Mouse (Mus musculus) adrenal gland, postnatal 36 days (tissue): ENCODE results near the gene Tbcel. TPM values are rescaled to one million over a fixed set of nuclear protein-coding genes. Genes with fewer than 3 reads are reported as not detected.

ENCODE experiments used
- DNase-seq, 2 experiments: peaks; one replicate each; pipeline ENCODE4 v3.0.0; 2021; ENCODE audit warnings: mixed read lengths in 1 of 2
- long read RNA-seq, 2 experiments: library from polyadenylated mRNA; stranded (forward); transcript quantifications; one replicate each; pipeline ENCODE4 v2.0.0; 2021; ENCODE audit warnings: borderline sequencing depth in 2 of 2
- total RNA-seq, 2 experiments: library from RNA; stranded (reverse); gene quantifications; 2 replicates each; pipeline ENCODE4 v1.2.3; 2021

The Tbcel gene
- total RNA-seq = 10 to 100 TPM; 50.0 to 76.7 TPM
- long read RNA-seq, experiment 1, full-length matches to known transcripts = 8 of 22 reads
- long read RNA-seq, experiment 1, partial matches to known transcripts = 0 of 22 reads
- long read RNA-seq, experiment 1, other reads (novel, unspliced or antisense) = 14 of 22 reads
- long read RNA-seq, experiment 2, full-length matches to known transcripts = 3 of 6 reads
- long read RNA-seq, experiment 2, partial matches to known transcripts = 1 of 6 reads
- long read RNA-seq, experiment 2, other reads (novel, unspliced or antisense) = 2 of 6 reads

DNA sequence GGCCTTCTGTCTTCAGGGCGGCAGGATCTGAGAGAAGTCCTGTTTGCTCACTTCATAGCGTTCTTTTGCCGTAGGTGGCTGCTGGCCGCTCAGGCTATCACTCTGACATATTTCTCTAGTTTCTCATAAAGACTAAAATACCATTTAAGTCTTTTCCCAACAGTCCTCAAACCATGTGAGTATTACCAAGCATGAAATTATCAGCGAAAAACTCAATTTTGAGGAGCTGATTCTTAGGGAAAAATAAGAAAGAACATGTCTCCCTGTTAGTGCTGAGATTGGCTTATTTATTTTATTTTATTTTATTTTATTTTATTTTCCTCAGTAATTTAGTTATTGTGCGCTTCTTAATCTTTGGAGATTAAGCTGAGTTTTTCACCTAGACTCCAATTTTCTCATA, at the start of gene Tbcel:
Tbcel (minus strand) TSS at position 101 of the 400 bp plus-strand sequence.
- no peak for DNase-seq

DNA sequence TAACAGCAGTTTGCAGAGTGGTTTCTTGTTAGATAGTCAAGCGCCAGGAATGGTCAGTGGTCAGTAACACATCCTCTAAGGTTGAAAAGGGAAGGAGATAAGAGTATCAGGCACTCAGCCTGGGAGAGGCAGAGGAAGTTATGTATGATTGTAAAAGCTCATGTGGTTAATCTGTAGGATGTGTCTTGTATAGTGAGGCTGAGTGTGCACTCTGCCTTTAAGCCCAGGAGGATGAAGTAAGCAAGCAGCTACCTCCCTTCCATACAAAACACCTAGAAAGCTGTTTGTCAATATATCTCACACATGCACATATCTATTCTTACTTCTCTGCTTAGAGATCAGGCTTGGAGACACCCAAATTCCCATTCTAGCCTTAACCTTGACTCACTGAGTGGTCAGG, 47.6 kb upstream of the Tbcel start:
- no peak for DNase-seq

DNA sequence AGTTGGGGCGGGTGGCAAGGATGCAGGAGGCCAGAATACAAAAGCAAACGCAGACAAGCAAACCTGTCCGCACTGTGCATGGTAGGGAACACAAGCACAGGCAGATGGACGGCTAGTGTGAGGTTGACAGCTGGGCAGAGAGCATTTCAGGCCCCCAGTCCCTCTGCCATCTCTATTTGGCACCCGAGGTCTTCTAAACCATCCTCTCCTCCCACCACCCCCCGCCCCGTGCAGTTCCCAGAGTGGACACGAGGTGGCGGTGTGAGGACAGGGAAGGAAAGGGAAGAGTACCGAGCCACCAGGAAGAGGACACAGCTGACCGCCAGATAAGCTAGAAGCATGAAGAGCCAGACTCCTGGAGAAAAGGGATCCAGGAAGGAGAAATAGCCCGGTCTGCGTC, 42.5 kb upstream of the Tbcel start:
- peak; percentile 68 to 77 for DNase-seq

DNA sequence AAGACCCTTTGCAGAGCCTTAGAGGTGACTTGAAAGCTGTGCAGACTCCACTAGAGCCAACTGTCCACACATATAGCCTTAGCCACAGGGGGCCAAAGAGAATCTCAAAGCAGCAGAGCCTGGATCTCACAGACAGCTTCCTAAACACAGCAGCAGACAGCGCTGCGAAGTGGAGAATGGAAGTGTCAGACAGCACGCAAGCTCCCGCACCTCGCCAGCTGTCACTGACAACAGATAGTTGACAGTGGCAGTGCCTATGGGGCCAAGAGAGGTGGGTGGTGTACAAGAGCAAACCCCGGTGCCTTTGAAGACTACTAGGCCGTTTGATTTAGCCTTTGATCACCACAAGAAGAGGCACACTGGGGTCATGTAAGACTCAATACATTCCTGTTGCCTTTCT, 41.4 kb upstream of the Tbcel start:
- DNase-seq = no peak

DNA sequence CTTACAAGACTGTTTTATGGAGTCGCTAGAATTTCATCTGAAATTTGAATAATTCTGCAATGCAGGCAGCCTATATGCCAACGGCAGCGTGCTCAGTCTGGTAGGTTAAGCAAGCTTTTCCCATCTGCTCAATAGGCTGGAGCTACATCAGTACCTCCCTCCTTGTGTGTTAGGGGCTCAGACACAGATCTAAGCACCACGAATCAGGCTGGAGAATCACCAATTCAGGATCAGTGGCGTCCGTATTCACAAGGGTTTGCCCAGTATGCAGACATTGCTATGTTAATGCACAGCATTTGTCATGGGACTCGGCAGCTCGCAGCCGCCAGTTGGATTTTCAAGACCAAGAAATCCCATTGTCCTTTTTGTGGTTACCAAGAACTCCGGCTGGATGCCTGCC, 36.9 kb upstream of the Tbcel start:
- no peak for DNase-seq

DNA sequence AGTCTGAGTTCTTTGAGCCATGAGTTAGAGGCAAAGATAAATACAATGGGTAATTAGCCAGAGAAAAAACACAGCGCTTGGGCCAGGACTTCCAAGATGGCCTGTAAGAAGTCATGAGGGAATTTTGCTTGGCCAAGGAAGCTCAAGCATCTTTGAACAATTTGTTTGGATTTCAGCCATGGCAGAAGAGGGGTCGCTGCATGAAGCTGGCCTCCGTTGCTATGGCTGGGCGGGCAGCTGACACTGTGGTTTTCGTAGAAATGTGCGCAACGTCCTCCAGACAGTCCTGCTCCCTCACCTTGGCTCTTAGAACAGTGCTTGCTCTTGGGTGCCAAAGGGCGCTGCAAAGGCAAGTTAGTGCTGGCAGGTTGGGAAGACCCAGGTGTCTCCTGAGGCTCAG, 25.9 kb upstream of the Tbcel start:
- DNase-seq = no peak

DNA sequence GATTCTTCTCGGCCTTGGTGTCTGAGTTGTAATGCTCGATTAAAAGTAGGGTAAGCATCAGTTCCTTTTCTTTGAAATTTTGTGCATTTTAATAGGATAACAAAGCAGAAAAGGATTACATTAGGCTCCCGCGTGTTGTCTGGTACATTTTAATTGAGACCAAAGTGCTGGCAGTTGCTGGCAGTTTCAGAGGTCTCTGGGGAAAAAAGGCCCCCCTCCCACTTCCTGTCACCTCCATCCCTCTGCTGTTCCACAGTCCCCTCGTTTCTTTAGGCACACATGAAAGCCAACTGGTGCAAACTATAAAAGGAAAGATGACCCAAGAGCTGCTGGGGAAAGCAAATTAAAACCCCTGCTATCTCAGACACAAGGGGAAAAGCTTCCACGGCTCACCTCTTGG, 25.4 kb upstream of the Tbcel start:
- DNase-seq = no peak

DNA sequence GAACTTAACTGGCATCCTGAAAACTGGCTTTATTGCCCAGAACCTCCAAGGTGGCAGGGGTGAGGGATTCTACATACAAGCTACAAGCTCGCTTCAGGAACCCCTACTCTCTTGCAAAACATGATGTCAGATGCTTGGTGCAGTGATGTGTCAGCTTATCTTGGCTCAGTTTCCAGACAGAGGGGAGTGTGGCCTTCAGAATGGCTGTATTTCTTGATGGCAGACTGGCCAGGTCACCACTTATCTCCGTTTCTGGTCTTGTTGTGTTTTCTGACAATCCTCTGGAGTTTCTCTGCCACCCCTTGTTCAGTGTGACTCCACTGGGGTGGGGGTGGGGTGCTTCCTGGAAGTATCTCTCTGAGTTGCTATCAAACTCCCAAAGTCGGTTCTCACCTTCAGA, 24.3 kb upstream of the Tbcel start:
- DNase-seq = peak; percentile 42 to 47

DNA sequence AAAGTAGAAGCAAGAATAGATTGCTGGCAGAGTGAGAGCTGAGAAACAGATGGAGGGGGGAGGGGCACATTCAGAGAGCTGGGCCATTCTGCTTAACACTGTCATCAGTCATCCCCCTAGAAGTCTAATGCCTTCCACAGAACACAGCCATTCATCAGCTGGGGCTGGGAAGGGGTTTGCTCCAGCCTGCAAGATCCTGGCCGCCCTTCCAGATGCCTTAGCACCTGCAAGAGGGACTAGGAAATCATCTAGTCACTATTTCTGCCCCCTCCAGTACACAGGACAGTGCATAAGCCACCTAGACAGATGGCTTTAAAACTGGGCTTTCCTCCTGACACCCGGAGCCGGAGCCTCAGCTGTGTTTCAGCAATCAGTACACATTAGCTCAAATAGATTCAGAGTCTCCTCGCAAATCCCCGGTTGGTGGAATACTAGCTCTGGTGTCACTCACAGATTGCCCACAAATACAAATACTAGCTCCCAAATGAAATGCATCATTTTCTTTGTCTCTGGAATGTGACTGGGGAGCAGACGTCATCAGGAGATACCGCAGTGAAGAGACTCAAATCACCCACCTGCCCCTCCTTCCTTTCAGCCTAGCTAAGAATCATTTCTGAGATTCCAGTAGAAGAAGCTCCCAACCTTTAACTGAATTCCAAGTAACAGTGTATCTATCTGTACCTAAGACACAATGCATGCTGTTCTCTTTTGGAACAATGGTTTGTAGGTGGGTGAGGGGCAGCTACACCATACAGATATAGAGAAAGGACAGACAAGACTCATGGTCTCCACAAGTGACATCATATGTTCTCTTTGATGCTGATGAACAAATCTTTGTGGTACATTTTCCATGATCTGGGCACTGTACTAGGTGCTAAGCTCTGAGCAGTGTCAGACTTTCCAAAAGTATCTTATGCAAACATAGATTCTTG, 22.9 kb upstream of the Tbcel start:
- no peak for DNase-seq

DNA sequence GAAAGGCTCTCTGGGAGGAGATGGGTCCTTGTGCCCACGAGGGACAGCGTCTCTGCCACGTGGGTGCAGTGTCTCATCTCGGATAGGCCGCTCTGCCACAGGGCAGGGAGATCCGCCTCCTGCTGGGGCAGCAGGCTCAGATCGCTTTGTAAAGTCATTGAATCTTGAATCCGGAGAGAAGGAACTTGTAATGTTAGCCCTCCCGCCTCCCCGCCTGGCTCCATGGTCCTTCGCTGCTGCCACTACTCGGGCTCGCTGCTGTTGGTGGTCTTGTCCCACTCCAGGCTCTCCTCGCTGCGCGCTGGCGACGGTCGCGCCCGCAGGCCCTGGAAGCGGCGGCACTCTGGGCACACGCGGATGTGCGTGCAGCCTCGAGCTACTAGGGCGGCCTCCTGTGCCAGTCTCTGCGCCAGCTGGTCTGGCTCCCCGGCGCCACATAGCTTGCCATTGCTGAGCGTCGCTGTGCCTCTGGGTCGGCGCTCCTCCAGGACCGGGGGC, 13.0 kb upstream of the Tbcel start:
- DNase-seq = peak; percentile 73 to 75

DNA sequence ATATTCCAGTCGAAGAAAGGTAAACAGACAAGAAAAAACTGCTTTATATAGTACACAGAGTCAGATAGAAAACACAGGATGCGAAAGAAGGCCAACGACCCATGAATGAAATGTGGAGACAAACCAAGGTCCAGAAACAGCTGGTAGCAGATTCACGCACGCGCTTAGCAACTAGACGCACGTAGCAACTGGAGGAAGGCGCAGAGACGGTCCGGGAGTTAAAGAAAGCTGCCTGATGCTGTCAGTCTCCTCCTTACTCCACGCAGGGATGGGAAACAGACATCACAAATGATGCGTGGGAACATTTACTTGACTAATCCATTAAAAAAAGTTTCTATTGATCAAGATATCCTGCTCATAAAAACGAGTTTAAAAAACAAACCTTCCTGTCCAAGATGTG, 10.6 kb upstream of the Tbcel start:
- no peak for DNase-seq

DNA sequence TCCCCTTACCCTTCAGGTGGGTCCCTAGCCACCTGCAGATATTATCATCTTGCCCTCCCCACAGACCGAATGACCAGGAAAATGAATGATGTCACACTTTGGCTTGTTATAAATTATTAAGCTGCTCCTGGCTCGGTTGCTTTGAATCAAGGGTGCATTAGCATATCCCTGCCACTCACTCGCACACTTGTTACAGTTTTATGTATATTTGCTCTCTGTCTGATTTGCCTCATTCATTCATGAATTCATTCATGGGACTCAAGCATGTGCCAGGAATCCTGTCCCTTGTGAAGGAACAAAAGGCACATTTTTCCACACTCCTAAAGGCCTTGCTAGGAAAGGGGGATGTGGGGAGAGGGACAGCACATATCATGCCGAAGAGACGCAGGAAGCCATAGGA, 5.5 kb upstream of the Tbcel start:
- DNase-seq = no peak

DNA sequence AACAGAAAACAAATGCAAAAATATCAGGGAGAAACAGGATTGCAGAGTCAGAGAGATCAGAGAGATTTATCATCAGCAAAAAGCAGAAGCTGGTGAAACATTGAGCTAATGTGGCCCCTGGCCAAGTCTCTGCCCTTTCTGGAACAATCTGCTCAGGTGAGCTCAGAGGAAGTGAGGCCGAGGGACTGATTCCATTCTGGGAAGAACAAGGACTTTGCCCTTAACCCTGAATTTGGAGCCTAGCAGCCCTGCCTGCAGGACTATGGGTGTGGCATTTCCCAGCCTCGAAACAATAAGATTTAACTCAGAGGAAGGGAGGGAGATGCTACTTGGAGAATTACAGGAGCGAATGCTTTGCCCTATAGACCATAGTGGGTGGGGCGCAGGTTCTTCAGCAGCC, 4.7 kb upstream of the Tbcel start:
- DNase-seq = peak in 1 of 2 experiments; percentile 31

DNA sequence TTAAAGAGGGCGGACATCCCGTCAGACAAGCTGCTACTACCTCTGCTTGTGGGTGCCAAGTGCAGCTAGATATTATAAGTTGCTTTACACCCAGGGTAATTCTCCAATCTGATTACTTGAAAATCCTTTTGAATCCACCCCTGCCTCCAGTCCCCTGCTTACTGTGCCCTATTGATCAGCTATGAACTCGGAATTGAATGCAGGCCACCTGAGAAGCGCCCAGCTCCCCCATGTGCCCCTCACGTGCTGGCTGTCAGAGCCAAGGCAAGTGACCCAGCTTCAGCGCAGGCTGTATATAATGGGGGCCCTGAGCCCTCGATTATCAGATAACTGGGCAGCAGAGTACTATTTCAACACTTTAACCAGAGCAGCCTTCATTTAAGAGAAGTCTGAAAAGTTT, 626 bp upstream of the Tbcel start:
- DNase-seq = no peak

DNA sequence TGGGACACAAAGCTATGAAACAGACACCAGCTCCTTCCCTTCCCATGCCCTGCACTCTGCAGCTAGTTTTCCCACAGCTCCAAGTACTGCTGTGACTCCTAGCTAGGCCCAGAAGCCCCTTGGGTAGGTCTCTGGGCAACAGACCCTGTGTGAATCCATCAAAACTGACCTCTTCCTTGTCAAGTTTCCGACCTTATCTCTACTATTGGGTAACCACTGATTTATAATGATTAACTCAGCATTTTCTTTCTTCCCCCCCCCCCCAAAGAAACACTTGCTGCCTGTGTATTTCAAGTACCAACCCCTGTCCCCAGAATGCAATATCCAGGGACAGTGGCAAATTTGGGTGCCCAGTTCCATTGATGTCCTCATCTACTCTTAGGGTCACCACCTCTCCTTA, 587 bp downstream of the Tbcel start:
- DNase-seq = no peak

DNA sequence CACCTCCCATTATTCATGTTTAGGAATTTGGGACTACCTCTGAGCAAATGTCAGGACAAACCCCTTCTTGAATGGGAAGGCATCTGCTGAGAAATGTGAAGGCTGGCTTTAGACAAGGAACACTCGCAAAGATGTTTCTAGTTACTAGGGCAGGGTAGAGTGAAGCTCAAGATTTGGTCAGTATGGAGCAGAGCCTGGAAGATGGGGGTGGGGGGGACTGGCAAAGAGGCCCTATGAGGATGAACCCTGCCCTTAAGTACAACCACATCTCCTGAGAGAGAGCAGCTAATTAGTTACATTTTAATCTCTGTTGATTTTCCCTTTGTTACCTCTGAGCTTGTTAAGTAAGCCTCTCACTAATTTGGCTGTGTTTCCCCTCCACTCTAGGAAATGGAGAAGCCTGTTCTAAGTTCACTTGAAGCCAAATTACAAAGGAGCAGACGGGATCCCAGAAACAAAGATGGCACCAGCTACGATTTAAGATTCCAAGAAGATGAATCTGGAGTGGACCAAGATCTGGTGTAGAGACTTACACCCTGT, 2.6 kb downstream of the Tbcel start:
- no peak for DNase-seq

DNA sequence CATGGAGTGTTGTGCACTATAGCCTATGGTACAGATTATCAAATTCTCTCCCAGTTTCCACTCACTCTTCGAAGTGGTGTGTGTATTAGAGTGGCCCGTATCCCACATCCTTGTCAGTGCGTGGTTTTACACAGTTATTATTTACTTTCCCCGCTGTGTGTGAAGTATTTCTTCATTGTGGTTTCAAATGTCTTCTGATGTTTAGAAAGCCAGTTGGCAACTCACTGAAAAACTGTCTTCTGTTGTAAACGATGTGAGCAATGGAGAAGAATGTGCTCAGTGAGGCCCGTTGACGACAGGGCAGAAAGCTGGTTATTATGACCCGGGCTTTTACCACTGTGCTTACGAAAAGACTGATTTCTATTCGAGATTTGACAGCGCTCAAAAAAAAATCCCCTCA, 3.0 kb downstream of the Tbcel start:
- DNase-seq = no peak

DNA sequence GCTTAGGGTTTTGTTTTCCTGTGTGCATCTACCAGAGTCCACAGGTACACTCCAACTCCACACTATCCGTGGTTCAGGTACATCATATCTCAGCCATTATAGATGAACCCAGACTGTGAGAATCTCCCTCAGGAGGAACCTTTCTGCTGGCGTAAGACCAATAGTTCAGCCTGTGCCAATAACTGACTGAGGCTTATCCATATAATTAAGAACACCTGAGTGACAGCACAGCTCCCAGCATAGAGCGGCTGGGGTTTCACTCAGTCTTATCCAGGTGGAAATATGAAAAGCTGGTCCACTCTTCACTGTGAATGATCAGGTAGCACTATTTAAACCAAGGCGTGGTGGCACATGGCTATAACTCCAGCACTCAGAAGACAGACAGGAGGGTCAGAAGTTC, 3.9 kb downstream of the Tbcel start:
- DNase-seq = no peak

DNA sequence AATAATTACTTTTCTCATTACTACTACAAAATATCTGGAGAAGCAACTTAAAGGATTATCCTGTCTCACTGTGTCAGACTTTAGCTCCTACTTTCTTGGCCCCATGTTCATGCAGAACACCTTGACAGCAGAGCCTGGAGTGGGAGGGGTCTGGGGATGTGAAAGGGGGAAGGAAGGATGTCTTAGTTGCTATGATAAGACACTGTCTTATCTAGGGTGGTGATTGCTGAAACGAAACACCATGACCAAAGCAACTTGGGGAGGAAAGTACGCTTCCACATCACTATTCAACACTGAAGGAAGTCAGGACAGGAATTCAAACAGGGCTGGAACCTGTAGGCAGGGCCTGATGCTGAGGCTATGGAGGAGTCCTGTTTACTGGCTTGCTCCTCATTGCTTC, 11.3 kb downstream of the Tbcel start:
- no peak for DNase-seq

DNA sequence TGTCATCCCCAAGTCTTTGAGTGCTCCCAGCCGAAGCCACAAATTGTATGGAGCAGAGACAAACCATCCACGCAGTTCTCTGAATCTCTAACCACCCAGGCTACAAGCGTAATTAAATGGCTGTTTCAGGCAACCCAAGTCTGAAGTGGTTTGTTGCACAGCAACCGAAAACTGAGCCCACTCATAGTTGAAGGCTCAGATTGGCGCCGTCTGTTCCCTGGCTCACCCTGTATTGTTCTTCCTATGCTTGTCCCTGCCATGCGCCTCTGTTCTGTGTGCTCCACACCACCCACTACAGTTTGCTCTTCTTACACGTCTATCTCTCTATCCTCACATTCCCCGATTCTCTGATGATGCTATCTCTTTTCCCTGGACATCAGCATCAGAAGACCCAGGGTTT, 15.8 kb downstream of the Tbcel start:
- DNase-seq = no peak

DNA sequence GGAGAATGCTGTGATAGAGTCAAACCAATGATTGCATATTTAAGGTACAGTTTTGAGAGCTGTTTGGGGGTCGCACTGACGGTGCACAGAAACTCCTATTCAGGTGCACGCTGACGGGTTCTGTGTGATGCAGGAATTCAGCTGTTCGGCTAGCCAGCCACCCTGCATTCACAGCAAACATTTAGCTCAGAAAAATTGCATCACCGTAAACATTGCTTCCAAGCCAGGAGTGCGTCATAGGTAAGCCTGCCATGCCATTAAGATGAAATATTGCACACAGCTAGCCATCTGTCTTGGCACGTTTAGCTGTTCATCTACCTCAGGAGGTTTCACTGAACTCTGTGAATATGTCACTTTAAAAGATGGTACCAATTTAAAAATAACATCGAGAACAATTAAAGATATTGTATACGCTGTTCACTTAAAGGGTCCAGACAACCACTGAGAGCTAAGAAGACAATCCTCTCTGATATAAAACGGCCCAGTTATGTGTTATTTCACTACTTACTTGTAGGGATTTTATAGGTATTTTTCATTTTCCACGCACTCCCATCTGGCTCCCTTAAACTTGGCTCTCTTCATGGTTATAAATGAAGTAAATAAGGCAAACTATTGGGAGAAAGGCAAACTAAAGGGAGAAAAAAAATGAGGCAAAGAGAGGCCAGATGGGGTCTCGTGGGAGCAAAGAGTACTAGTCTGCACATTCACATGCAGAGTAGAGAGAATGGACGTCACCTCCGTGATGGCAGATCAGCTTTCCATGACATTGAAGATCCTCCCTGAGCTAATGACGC, 16.8 kb downstream of the Tbcel start:
- DNase-seq = peak in 1 of 2 experiments; percentile 26

DNA sequence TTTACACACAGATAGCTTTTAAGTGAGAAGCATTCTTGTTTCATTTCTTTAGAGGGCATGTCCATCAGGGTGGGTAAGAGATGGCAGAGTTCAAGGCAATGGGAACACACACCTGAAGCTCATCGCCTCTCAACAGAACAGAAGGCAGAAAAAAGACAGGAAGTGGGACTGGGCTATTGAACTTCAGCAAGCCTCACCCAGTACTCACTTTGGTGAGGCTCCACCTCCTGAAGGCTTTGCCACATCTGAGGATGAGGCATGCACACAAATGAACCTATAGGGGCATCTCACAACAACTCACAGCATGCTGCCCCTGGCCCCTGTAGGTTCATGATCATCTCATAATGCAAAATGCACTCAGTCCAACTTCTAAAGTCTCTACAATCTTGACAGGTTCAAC, 19.5 kb downstream of the Tbcel start:
- no peak for DNase-seq
